Mouse (Mus musculus): ENCODE measurements at regions not wholly inside any gene's neighbourhood (a gene's known extent, or its start where the extent isn't known, plus 50 kb on each side); places are given as distances from the start of the nearest gene placed in this dataset.
A peak's percentile ranks its signal among the peaks of the same experiment; 100 is the strongest.

DNA sequence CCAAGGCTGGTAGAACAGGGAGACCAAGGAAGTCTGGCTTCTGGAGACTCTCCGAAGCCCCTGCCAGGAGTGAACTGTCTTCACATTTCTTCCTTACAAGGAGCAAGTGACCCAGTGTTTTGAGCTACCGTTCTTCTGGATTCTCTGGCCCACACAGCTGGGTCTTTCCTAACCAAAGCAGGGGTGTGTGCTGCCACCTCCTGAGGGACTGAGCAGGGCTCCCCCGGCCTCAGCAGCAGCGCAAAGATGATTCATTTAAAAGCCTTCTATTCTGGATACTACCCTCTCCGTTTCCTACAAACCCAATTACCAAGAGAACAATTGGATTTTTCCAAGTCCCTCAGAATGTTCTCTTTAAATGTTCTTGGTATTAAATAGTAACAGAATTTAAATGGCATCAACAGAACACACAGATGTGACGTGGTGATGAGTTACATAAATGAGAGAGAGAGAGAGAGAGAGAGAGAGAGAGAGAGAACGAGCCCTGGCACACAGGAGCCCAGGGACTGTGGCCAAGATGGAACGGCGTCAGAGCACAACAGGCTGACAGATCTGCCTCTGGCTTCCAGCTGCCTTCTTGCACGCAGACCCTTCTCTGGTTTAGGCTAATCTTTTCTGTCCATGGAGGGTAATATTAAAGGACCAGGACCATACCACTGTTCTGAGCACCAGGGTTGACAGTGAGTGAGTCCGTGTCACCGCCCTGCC is 191.6 kb downstream of the Agtpbp1 start:
- DNase-seq (ENCODE audit: low spot score), result no peak

DNA sequence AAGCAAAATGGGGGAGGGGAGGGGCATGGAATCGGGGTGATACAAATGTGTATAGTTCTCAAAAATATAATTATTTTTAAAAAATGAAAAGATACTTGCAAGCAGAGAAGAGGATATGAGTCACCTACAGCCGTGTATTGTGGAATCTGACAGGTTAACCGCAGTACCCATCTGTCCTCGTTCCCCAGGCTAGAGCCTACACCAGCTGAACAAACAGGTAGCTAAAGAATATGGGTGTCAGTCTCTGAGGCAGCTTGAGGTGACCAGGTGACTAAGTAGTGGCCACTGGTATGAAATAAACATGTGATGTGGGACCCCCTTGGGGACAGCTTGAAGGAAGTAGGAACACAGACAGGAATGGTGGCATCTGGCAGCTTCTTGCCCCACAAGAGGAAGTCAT is 192.2 kb downstream of the Agtpbp1 start:
- DNase-seq (ENCODE audit: low spot score), result no peak

- no peak for DNase-seq (ENCODE audit: low spot score)
Measured at GRCm38 (mm10) chr13:59387627-59388325, 197.3 kb downstream of the Agtpbp1 start.

DNA sequence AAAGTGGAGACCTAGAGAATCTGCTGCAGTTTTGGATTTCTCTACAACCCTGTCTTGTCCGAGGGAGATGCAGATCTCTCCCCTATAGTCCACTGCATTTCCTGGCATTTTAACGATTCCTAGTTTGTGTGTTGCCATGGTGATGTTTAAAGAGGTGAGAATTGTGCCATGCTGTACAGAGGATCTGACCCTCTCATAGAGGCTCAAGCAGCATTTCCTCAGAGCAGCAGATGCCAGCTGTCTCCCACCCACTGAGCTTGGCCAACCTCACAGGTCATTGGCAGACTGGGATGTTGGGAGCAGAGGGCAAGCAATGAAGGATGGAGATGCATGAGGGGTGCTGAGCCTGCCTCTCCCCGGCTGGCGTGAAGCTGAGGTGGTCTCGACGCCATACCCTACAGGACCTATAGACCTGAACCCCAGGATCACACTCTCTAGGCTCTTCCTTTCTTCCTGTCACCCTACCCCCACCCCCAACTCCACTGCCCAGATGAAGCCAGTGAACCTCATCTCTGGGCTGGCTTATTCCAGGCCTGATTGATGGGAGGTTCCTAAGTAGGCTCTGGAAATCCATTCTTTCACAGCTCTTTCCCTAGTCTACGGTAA is 198.0 kb downstream of the Agtpbp1 start:
- no peak for DNase-seq (ENCODE audit: low spot score)

- DNase-seq (ENCODE audit: low spot score), result no peak
Measured at GRCm38 (mm10) chr13:59385824-59386223, 199.2 kb downstream of the Agtpbp1 start.

GRCm38 (mm10) chr13:59370141-59370816 is 214.7 kb downstream of the Agtpbp1 start:
- DNase-seq (ENCODE audit: low spot score), result no peak

DNA sequence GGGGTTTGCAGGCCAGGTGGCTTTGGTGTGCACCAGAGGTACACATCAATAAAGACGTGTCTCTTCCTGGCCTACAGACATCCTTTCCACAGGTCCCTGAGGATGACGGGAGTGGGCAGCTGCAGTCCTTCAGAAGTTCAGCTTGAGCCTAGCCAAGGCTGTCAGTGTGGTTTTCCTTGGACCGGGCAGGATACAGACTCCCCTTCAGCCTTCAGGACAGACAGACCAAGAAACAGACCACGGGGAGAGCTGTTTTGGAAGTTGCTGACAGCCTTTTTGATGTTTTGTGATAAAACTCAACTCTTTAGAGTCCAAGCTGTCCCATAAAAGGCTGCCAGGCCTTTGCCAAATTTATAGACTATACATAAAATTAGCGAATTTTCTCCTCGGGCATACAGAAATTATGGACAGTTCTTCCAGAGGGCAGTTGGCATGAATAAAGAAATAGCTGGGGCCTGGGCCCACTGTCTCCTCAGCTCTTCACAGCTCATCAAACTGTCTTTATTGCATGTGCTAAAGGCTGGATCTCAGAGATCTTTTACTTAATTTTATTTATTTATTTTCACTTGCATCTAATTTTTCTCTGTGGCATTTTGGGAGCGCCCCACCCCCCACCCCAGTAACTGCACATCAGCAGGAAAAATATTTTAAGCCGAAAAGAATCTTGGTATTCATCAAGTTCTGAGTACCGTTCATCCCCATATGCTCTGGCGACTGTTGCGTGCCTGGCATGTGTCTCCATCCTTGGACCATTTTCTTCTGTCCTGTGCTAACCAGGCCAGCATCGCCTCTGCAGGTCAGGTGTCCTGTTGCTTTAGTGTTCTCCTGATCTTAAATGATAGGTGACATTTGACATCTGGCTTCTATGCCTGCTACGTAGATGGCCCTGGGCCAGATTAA is 216.2 kb downstream of the Agtpbp1 start:
- DNase-seq (ENCODE audit: low spot score), result no peak

- DNase-seq (ENCODE audit: low spot score), result peak; percentile 71
Measured at GRCm38 (mm10) chr13:59365460-59365859, 219.6 kb downstream of the Agtpbp1 start.

DNA sequence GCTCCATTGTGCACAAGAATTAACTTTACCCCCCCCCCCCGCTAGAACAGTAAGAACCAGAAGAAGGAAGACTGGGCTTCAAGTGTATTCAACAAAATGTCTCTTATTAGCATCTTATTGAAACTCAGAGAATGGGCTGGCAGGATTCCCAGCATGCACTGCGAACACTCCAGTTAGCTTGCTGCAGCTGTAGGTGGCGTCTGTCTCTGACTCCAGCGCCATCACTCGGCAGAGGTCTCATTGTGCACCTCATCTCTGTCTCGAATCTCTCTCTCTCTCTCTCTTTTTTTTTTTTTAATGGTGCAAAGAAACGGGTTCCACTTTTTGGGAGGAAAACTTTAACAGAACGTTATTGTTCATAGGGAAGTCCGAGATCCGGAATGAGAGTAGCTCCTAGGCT is 221.6 kb downstream of the Agtpbp1 start:
- no peak for DNase-seq (ENCODE audit: low spot score)

- DNase-seq (ENCODE audit: low spot score), result no peak
Measured at GRCm38 (mm10) chr13:59361323-59361722, 223.7 kb downstream of the Agtpbp1 start.

DNA sequence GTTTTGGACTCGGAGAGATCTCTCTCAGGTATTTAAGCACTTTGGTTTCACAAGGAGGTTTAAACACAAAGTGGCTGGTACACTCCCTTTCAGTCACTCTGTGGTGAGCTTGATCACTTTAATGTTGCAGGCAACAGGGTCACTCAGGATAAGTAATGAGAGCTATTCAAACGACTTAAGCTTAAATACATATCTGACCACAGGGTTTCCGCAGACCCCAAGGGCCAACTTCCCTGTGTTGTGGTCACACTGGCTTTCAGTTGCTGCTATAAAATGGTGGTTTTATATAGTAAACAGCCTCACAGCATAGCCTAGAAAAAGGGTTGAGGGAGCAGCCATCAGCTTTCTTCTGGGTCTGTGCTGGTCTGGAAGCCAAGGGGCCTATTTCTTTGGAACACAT is 225.0 kb downstream of the Agtpbp1 start:
- no peak for DNase-seq (ENCODE audit: low spot score)

DNA sequence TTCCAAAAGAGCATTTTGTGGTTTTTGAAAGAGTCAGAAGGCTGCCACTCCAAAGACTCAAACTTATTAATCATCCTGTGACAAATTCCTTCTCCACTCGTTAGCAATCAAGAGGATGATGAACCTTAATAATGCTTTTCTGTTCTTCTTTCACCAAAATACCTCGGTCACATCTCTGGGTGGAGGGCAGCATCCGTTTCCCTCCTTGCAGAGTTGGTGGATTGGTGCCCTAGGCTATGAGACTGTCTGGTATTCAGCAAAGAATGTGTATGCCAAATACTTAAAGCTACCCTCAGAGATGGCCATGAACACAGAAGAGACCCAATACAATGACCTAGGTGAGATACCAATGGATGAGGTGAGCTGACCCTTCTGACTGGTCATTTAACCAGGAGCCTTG is 226.6 kb downstream of the Agtpbp1 start:
- DNase-seq (ENCODE audit: low spot score), result no peak

- DNase-seq (ENCODE audit: low spot score), result no peak
Measured at GRCm38 (mm10) chr13:59351461-59351860, 233.6 kb downstream of the Agtpbp1 start.

- no peak for DNase-seq (ENCODE audit: low spot score)
Measured at GRCm38 (mm10) chr13:59350613-59351150, 234.3 kb downstream of the Agtpbp1 start.

- DNase-seq (ENCODE audit: low spot score), result no peak
Measured at GRCm38 (mm10) chr13:59348510-59348909, 236.5 kb downstream of the Agtpbp1 start.

DNA sequence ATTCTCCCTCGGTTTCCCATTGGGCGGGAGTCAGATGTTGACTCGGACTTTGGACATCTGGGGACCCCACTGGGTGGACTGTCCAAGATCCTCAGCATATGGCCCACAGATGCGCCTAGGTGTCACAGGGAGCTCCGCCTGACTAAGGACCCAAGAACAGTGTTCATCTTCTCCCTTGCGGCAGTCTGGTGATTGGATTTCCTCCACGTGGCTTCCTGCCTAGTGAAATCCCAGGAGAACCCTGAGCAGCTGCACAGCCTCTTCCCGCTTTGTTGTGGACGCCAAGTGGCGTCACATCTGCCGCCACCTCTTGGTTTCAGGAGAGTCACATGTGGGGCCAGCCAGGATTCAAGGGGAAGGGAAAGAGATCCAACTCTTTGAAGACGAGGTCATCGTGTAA is 243.2 kb downstream of the Agtpbp1 start:
- no peak for DNase-seq (ENCODE audit: low spot score)

DNA sequence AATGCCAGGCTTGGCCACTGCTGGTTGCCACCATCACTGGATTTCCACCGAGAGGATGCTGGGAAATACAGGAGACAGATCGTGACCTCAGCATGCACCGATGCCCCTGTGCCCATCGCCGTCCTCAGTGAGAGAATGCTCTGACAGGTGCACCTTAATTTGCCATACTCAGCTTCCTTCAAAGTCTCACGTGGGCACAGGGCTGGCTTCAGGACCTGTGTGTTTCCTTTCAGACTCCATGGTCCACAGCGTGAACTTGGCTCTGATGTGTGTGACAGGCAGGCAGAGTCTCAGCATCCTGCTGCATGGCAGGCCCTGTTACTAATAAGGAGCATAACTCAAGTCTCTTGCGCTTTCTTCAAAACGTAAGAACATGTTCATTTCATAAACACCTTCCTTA is 246.6 kb downstream of the Agtpbp1 start:
- DNase-seq (ENCODE audit: low spot score), result no peak

DNA sequence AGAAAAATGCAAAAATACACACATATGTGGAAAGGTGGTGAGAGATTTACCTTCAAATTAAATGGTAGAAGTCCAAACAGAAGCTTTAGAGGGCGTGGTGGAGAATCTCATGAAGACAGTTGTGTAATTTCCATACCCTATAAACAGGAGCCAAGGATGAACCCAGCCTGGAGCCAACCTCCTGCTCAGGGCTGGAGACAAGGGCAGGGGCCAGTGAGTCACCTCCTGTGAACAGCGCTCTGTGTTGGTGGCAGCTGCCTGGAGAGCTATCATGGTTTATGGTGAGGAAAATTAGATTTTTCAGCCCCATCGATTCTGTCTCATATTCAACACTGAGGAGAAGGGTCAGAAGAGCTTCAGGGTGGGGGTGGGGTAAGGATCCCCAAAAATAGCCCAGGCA is 261.1 kb downstream of the Agtpbp1 start:
- DNase-seq (ENCODE audit: low spot score), result no peak

DNA sequence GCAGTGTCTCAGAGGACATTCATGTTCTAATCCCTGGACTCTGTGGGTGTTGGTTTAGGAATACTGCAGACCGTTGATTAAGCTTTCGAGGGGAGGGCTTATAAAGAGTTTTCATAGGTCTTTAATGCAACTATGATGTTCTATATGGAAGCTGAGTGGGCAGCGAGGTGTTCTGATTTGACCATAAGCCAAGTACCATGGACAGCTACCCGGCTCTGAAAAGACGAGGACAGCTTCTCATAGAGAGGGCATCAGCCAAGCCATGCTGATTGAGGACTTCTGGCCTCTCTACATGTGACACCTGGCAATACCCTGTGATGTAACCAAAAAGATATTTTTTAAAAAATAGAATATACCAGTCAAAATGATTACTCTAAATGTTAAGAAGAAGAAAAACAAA is 261.6 kb downstream of the Agtpbp1 start:
- no peak for DNase-seq (ENCODE audit: low spot score)

GRCm38 (mm10) chr13:59320261-59320660 is 264.8 kb downstream of the Agtpbp1 start:
- DNase-seq (ENCODE audit: low spot score), result no peak

- DNase-seq (ENCODE audit: low spot score), result no peak
Measured at GRCm38 (mm10) chr13:59317458-59318005, 267.5 kb downstream of the Agtpbp1 start.
